Comparison of ENCODE assay signal across 15 mouse cellular contexts in genomic region chr8:36007724-36008123, GRCm38 (mm10).
"Had no signal": no experiment of that assay in that cellular context is flagged by ENCODE, and none has a peak within 500 bp of the region (broad histone marks: within the 10 kb centered on the region; RNA-seq: fewer than 3 reads in every experiment).

No protein-coding gene starts in this region.

- H3K36me3 ChIP-seq: midbrain, embryonic 13.5 days; midbrain, embryonic 15.5 days; neural tube, embryonic 12.5 days; stomach, embryonic 15.5 days had no signal

- H3K4me3 ChIP-seq: megakaryocyte, embryonic 14.5 days; midbrain, embryonic 13.5 days; midbrain, embryonic 15.5 days; neural tube, embryonic 12.5 days; stomach, embryonic 15.5 days had no signal

- H3K4me2 ChIP-seq: lung, embryonic 14.5 days; midbrain, embryonic 11.5 days; midbrain, embryonic 13.5 days; midbrain, embryonic 15.5 days; neural tube, embryonic 12.5 days; stomach, embryonic 15.5 days had no signal

- ATAC-seq: midbrain, embryonic 13.5 days; midbrain, embryonic 15.5 days had no signal

- H3K4me1 ChIP-seq: megakaryocyte, embryonic 14.5 days; neural tube, embryonic 12.5 days; stomach, embryonic 15.5 days had no signal

- H3K27me3 ChIP-seq: midbrain, embryonic 13.5 days; midbrain, embryonic 15.5 days; neural tube, embryonic 12.5 days; stomach, embryonic 15.5 days had no signal

- H3K27ac ChIP-seq: macrophage; midbrain, embryonic 13.5 days; midbrain, embryonic 15.5 days; neural tube, embryonic 12.5 days; stomach, embryonic 15.5 days; stomach, postnatal 0 days had no signal

- DNase-seq: lung, adult 18-20 months; lung, embryonic 14.5 days; lung, postnatal 10 days; lung, postnatal 36 days; right cerebral cortex, postnatal 14 days; thymus, adult 2 months; thymus, postnatal 36 days had no signal

- H3K9ac ChIP-seq: lung, embryonic 14.5 days; midbrain, embryonic 13.5 days; midbrain, embryonic 15.5 days; neural tube, embryonic 12.5 days; stomach, embryonic 15.5 days had no signal

- H3K9me3 ChIP-seq: midbrain, embryonic 13.5 days; midbrain, embryonic 15.5 days; neural tube, embryonic 12.5 days; stomach, embryonic 15.5 days had no signal
